Mouse (Mus musculus) MEL (cell line): ENCODE measurements at regions not wholly inside any gene's neighbourhood (a gene's known extent, or its start where the extent isn't known, plus 50 kb on each side); places are given as distances from the start of the nearest gene placed in this dataset.

Experiments
- DNase-seq: peaks from one replicate; pipeline ENCODE4 v3.0.0; 2011; ENCODE audit warnings: low read depth, low spot score
- H3K27ac ChIP-seq: 2 replicates; pipeline ENCODE4 v1.5.1; 2012; ENCODE audit warnings: low read depth, mild to moderate bottlenecking, control low read depth, low read length, moderate library complexity; ENCODE audit not compliant: control insufficient read depth
- H3K27me3 ChIP-seq, 2 experiments: fragments of 150-350 bp in 1 of 2; sonication (generic) in 1 of 2; 2 replicates each; pipeline ENCODE4 v1.6.1; 2012; ENCODE audit warnings: low read length in 2 of 2, mild to moderate bottlenecking in 2 of 2, improper control_type of control experiment in 1 of 2, moderate library complexity in 1 of 2; ENCODE audit not compliant: insufficient read depth in 2 of 2, control insufficient read depth in 1 of 2
- H3K36me3 ChIP-seq, 2 experiments: 2 replicates each; pipeline ENCODE4 v1.6.1; 2012 to 2014; ENCODE audit warnings: low read length in 2 of 2, improper control_type of control experiment in 1 of 2, inconsistent platforms in 1 of 2, mild to moderate bottlenecking in 1 of 2; ENCODE audit not compliant: insufficient read depth in 2 of 2, control insufficient read depth in 1 of 2
- H3K4me1 ChIP-seq, 2 experiments: fragments of 150-350 bp in 1 of 2; sonication (generic) in 1 of 2; 2 replicates each; pipeline ENCODE4 v1.6.1; 2012; ENCODE audit warnings: low read length in 2 of 2, improper control_type of control experiment in 1 of 2, mild to moderate bottlenecking in 1 of 2; ENCODE audit not compliant: insufficient read depth in 2 of 2, control insufficient read depth in 1 of 2
- H3K4me3 ChIP-seq, 2 experiments: fragments of 150-350 bp in 1 of 2; sonication (generic) in 1 of 2; 2 replicates each; pipeline ENCODE4 v1.5.1; 2012; ENCODE audit warnings: low read depth in 2 of 2, low read length in 2 of 2, mild to moderate bottlenecking in 2 of 2, moderate library complexity in 2 of 2, control low read depth in 1 of 2, improper control_type of control experiment in 1 of 2; ENCODE audit not compliant: control insufficient read depth in 1 of 2, insufficient read depth in 1 of 2
- H3K79me2 ChIP-seq: 2 replicates; pipeline ENCODE4 v1.6.1; 2012; ENCODE audit warnings: mild to moderate bottlenecking, low read length, moderate library complexity; ENCODE audit not compliant: control insufficient read depth, poor library complexity, insufficient read depth
- H3K9ac ChIP-seq: 2 replicates; pipeline ENCODE4 v1.6.1; 2012; ENCODE audit warnings: low read depth, mild to moderate bottlenecking, control low read depth, low read length, moderate library complexity; ENCODE audit not compliant: control insufficient read depth, poor library complexity, severe bottlenecking
- H3K9me3 ChIP-seq: fragments of 150-350 bp; sonication (generic); replicated peaks from 2 replicates; pipeline ENCODE4 v1.6.1; 2012; ENCODE audit warnings: mild to moderate bottlenecking, low read length, improper control_type of control experiment, moderate library complexity; ENCODE audit not compliant: insufficient read depth
- CHD1 ChIP-seq: IDR thresholded peaks from 2 replicates; pipeline ENCODE4 v1.6.1; 2012; ENCODE audit warnings: low read depth, mild to moderate bottlenecking, inconsistent platforms, low read length, improper control_type of control experiment
- CTCF ChIP-seq, 3 experiments: IDR thresholded peaks in 2 of 3; conservative IDR thresholded peaks in 1 of 3; 2 replicates each; pipeline ENCODE4 v1.5.1; 2011 to 2012; ENCODE audit warnings: low read length in 3 of 3, low read depth in 2 of 3, mild to moderate bottlenecking in 2 of 3, improper control_type of control experiment in 1 of 3, inconsistent platforms in 1 of 3, mixed read lengths in 1 of 3, moderate library complexity in 1 of 3; ENCODE audit not compliant: control insufficient read depth in 1 of 3, insufficient read depth in 1 of 3, poor library complexity in 1 of 3, severe bottlenecking in 1 of 3
- E2F4 ChIP-seq: IDR thresholded peaks from 2 replicates; pipeline ENCODE4 v1.6.1; 2011; ENCODE audit warnings: low read depth, low read length, improper control_type of control experiment, borderline replicate concordance
- ELF1 ChIP-seq: IDR thresholded peaks from 2 replicates; pipeline ENCODE4 v1.6.1; 2014; ENCODE audit warnings: low read depth, mild to moderate bottlenecking, inconsistent platforms, low read length, improper control_type of control experiment, moderate library complexity
- ETS1 ChIP-seq: IDR thresholded peaks from 2 replicates; pipeline ENCODE4 v1.6.1; 2012; ENCODE audit warnings: low read depth, mild to moderate bottlenecking, inconsistent platforms, low read length, improper control_type of control experiment, moderate library complexity
- GABPA ChIP-seq: IDR thresholded peaks from 2 replicates; pipeline ENCODE4 v1.6.1; 2012; ENCODE audit warnings: low read depth, mild to moderate bottlenecking, inconsistent platforms, low read length, improper control_type of control experiment, moderate library complexity
- GATA1 ChIP-seq: IDR thresholded peaks from 2 replicates; pipeline ENCODE4 v1.6.1; 2011; ENCODE audit warnings: low read depth, low read length, improper control_type of control experiment
- HCFC1 ChIP-seq: IDR thresholded peaks from 2 replicates; pipeline ENCODE4 v1.6.1; 2012; ENCODE audit warnings: low read depth, mild to moderate bottlenecking, inconsistent platforms, low read length, improper control_type of control experiment, moderate library complexity
- JUND ChIP-seq: IDR thresholded peaks from 2 replicates; pipeline ENCODE4 v1.6.1; 2011; ENCODE audit warnings: low read depth, mild to moderate bottlenecking, improper control_type of control experiment, low read length
- MAX ChIP-seq: IDR thresholded peaks from 2 replicates; pipeline ENCODE4 v1.6.1; 2011; ENCODE audit warnings: low read length, improper control_type of control experiment
- MYB ChIP-seq: IDR thresholded peaks from 2 replicates; pipeline ENCODE4 v1.6.1; 2011; ENCODE audit warnings: mild to moderate bottlenecking, low read depth, low read length, improper control_type of control experiment
- NRF1 ChIP-seq: IDR thresholded peaks from 2 replicates; pipeline ENCODE4 v1.6.1; 2014; ENCODE audit warnings: low read depth, mild to moderate bottlenecking, inconsistent platforms, low read length, improper control_type of control experiment, moderate library complexity; ENCODE audit not compliant: poor library complexity, insufficient read depth, severe bottlenecking
- POLR2AphosphoS2 ChIP-seq: IDR thresholded peaks from 2 replicates; pipeline ENCODE4 v1.6.1; 2011; ENCODE audit warnings: low read length, improper control_type of control experiment
- RCOR1 ChIP-seq: IDR thresholded peaks from 2 replicates; pipeline ENCODE4 v1.6.1; 2012; ENCODE audit warnings: low read depth, mild to moderate bottlenecking, inconsistent platforms, low read length, improper control_type of control experiment
- SIN3A ChIP-seq: IDR thresholded peaks from 2 replicates; pipeline ENCODE4 v1.6.1; 2012; ENCODE audit warnings: low read length, improper control_type of control experiment, inconsistent platforms
- SMC3 ChIP-seq: IDR thresholded peaks from 2 replicates; pipeline ENCODE4 v1.6.1; 2011; ENCODE audit warnings: low read depth, low read length, improper control_type of control experiment
- TAL1 ChIP-seq: IDR thresholded peaks from 2 replicates; pipeline ENCODE4 v1.6.1; 2012; ENCODE audit warnings: mild to moderate bottlenecking, inconsistent platforms, low read length, moderate library complexity, mixed read lengths
- TCF12 ChIP-seq: IDR thresholded peaks from 2 replicates; pipeline ENCODE4 v1.6.1; 2014; ENCODE audit warnings: low read depth, mild to moderate bottlenecking, inconsistent platforms, low read length, improper control_type of control experiment, moderate library complexity
- ZKSCAN1 ChIP-seq: IDR thresholded peaks from 2 replicates; pipeline ENCODE4 v1.6.1; 2012; ENCODE audit warnings: low read depth, mild to moderate bottlenecking, inconsistent platforms, low read length, improper control_type of control experiment, moderate library complexity

DNA sequence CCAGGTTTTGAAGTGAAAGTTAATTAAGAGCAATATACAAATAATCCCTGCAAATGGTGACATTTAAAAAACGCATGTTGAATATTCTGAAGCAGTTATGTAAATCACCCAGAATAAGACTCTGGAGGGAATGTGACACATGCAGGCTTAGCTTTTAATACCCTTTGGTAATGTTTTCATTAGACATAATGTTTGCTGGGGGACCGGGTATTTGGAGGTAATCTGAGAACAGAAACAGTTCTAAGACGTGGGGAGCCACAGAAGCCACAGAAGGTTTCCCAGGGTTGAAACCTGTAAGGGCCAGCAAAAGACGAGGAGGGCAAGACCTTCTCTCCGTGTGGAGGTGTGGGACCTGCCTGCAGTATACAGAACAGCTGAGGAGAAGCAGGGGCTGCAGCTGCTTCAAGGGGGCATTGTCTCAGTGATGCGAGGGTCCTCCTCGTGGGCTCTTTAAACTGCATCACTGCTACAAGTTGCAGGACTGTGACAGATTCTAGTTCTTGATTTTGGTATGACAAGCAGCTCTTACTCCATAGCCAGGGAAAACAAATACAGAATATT, 184.9 kb downstream of the Brms1l start:
- Histone ChIP-seq H3K27me3 (peaks cover 2 to 4% of the 10 kb centered on the region in 2 experiments; a peak in 3 of 4 replicates), H3K79me2 (no peaks in the 10 kb centered on the region), H3K9ac (no peak overlapping the region), H3K36me3 (no peaks in the 10 kb centered on the region), H3K4me3 (no peak overlapping the region), H3K9me3 (no peaks in the 10 kb centered on the region), H3K27ac (no peak overlapping the region), H3K4me1 (no peaks in the 10 kb centered on the region)
- no peak for DNase-seq
- TF ChIP-seq ELF1 (no peak), HCFC1 (no peak), SMC3 (no peak), NRF1 (no peak), ZKSCAN1 (no peak), JUND (no peak), ETS1 (no peak), GATA1 (no peak), GABPA (no peak), POLR2AphosphoS2 (no peak), RCOR1 (no peak)

- H3K36me3 ChIP-seq, result no peaks in the 10 kb centered on the region
- no peak overlapping the region for H3K4me3 ChIP-seq
- no peaks in the 10 kb centered on the region for H3K4me1 ChIP-seq
- H3K9me3 ChIP-seq, result no peaks in the 10 kb centered on the region
- H3K9ac ChIP-seq, result no peak overlapping the region
- no peak for DNase-seq
- H3K27ac ChIP-seq, result no peak overlapping the region
- peaks cover 2 to 4% of the 10 kb centered on the region in 2 experiments; a peak in 3 of 4 replicates for H3K27me3 ChIP-seq
- TF ChIP-seq CTCF (IDR thresholded peaks at IDR 0.05 in 2 of 3, conservative IDR thresholded peaks at IDR 0.05 in 1 of 3; ENCODE audit: control insufficient read depth in 1 of 3, insufficient read depth in 1 of 3, low read depth in 2 of 3, low read length in 3 of 3, poor library complexity in 1 of 3, severe bottlenecking in 1 of 3) (no peak), SIN3A (no peak), MYB (no peak), TCF12 (no peak), TAL1 (no peak), E2F4 (no peak), MAX (no peak), GATA1 (no peak), CHD1 (no peak)
- H3K79me2 ChIP-seq, result no peaks in the 10 kb centered on the region
Observed at GRCm38 (mm10) chr12:56020547-56020946, 184.4 kb downstream of the Brms1l start.
